Mouse (Mus musculus) stomach, postnatal 0 days (tissue): ENCODE data around the gene Nfic.

Experiments used
- CTCF ChIP-seq: IDR thresholded peaks from 2 replicates; pipeline ENCODE4 v1.5.1; 2016; ENCODE audit warnings: antibody characterized with exemption, low read depth, mild to moderate bottlenecking, moderate library complexity
- EP300 ChIP-seq: optimal IDR thresholded peaks from 2 replicates; pipeline ENCODE3; 2016; ENCODE audit warnings: antibody characterized with exemption

DNA sequence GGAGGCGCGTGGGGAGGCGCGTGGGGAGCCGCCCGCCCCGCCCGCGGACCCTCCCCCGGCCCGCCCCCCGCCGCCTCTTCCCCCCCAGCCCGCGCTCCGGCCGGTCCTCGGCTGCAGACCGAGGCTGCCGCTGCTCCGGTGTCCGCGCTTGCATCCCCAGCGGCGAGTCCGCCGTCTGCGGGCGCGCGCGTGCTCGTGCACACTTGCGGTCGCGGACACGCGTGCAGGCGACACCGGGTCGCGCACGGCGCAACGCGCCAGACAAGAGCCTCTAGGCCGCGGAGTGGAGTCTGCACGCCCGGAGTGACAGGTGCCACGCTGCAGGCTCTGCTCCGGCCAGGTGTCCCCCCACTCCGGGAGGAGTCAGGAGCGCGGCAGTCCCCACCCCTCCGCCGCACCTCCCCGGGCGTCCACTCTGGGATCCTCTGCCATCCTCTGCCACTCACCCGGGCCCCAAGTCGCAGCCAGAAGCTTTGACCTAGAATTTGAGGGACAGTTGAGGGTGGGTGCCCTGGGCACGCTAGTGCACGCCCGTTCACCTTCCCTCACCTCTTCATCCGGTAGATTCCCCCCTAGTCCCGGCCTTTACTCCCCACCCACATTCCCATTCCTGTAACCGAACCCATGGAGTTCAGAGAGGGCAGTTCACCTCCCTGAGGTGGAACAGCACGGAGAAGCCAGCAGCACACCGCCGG is 24.5 kb downstream of the Nfic start:
- TF ChIP-seq CTCF (no peak), EP300 (no peak)
